Mouse (Mus musculus) thymus, adult 2 months (tissue): ENCODE results near the gene Rhot1. TPM values are rescaled to one million over a fixed set of nuclear protein-coding genes. Genes with fewer than 3 reads are reported as not detected.

ENCODE experiments used
- DNase-seq: peaks from one replicate; pipeline ENCODE4 v3.0.0; 2021
- H3K27ac ChIP-seq: fragments of 200-500 bp; 2 replicates; pipeline ENCODE4 v1.5.1; 2012; ENCODE audit warnings: low read length, control low read depth; ENCODE audit not compliant: control insufficient read depth, insufficient read depth
- H3K27me3 ChIP-seq: fragments of 200-500 bp; 2 replicates; pipeline ENCODE4 v1.6.1; 2012; ENCODE audit warnings: mild to moderate bottlenecking, low read length, moderate library complexity, mixed read lengths; ENCODE audit not compliant: control insufficient read depth, insufficient read depth
- H3K36me3 ChIP-seq: fragments of 200-500 bp; 2 replicates; pipeline ENCODE4 v1.6.1; 2012; ENCODE audit warnings: mild to moderate bottlenecking, low read length, moderate library complexity; ENCODE audit not compliant: control insufficient read depth, insufficient read depth
- H3K4me1 ChIP-seq: fragments of 200-500 bp; replicated peaks from 2 replicates; pipeline ENCODE4 v1.6.1; 2012; ENCODE audit warnings: low read length; ENCODE audit not compliant: control insufficient read depth, insufficient read depth
- H3K4me3 ChIP-seq: fragments of 200-500 bp; 2 replicates; pipeline ENCODE4 v1.5.1; 2012; ENCODE audit warnings: mild to moderate bottlenecking, low read length, control low read depth, moderate library complexity; ENCODE audit not compliant: control insufficient read depth, insufficient read depth
- CTCF ChIP-seq: fragments of 200-500 bp; IDR thresholded peaks from 2 replicates; pipeline ENCODE4 v1.5.1; 2012; ENCODE audit warnings: mild to moderate bottlenecking, control low read depth, low read length, moderate library complexity, borderline replicate concordance; ENCODE audit not compliant: control insufficient read depth, poor library complexity, insufficient read depth; ENCODE audit errors: extremely low read depth
- POLR2A ChIP-seq: fragments of 200-500 bp; IDR thresholded peaks from 2 replicates; pipeline ENCODE4 v1.6.1; 2012; ENCODE audit warnings: mild to moderate bottlenecking, low read length, control low read depth, moderate library complexity; ENCODE audit not compliant: control insufficient read depth, poor library complexity, insufficient read depth; ENCODE audit errors: extremely low read depth
- WGBS: fragments of 180-500 bp; shearing (Covaris S2); methylation state at CpG from one replicate; pipeline ENCODE4 v1.1.7; 2018; 5-methylcytosine and 5-hydroxymethylcytosine counted together
- polyA plus RNA-seq: library from polyadenylated mRNA; depleted of rRNA; stranded (reverse); fragments of >200 nt; gene quantifications from 2 replicates; pipeline ENCODE4 v1.2.3, GENCODE M21; 2012

Gene Rhot1
- polyA plus RNA-seq, 1 experiment, result 13.7 TPM

GRCm38 (mm10) chr11:80193827-80194226 lies 15.0 kb upstream of the Rhot1 start:
- no peak overlapping the region for H3K27ac ChIP-seq
- TF ChIP-seq POLR2A, result no peak
- no peak for TF ChIP-seq CTCF
- H3K27me3 ChIP-seq, result no peaks in the 10 kb centered on the region
- H3K36me3 ChIP-seq, result no peaks in the 10 kb centered on the region
- no peaks in the 10 kb centered on the region for H3K4me1 ChIP-seq
- no peak overlapping the region for H3K4me3 ChIP-seq
- DNase-seq, result no peak
- WGBS, result 96% methylated on average over 4 of the region's 4 CpGs

DNA sequence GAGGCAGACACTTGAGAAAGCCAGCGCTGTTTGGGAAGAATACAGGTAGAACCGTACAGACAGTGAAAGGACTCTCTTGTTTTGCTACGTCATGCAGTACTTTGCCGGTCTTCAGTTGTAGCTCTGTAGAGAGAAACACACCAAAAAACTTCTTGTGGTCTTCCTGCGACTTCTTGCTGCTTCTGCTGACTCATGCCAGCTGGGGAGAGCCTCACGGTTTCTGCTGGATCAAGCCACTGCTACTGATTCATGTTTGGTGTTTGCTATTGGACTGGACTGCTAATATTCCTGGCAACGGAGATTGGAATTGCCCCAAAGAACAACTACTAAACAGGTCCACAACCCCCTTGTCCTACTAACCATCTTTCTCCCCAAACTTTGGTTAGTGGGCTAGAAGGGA lies 12.5 kb upstream of the Rhot1 start:
- WGBS, result 81% methylated on average over 7 of the region's 7 CpGs
- Histone ChIP-seq H3K4me1 (no peaks in the 10 kb centered on the region), H3K27ac (no peak overlapping the region), H3K36me3 (no peaks in the 10 kb centered on the region), H3K27me3 (no peaks in the 10 kb centered on the region), H3K4me3 (no peak overlapping the region)
- TF ChIP-seq CTCF (no peak), POLR2A (no peak)
- DNase-seq, result no peak

DNA sequence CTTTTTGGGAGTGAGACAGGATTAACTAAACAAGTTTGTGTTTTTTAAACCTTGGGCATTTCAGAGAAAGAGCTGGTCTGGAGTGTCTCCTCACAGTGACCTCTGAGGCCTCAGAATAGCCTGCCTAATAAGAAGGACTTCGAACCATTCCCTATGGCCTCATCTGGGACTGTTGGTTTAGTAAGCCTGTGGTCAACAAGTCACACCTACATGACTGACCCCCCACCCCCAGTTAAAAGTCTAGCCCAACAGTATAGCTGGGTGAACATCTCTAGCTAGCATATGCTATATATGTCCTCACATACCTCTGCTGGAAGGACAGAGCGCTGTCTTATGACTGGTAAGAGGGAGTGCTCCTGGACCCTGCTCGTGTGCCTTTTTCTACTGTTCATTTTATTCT lies 9.5 kb upstream of the Rhot1 start:
- 93% methylated on average over 3 of the region's 3 CpGs for WGBS
- Histone ChIP-seq H3K4me3 (no peak overlapping the region), H3K27ac (no peak overlapping the region), H3K36me3 (no peaks in the 10 kb centered on the region), H3K4me1 (no peaks in the 10 kb centered on the region), H3K27me3 (no peaks in the 10 kb centered on the region)
- TF ChIP-seq POLR2A (no peak), CTCF (no peak)
- DNase-seq, result no peak

GRCm38 (mm10) chr11:80199773-80200172 lies 9.0 kb upstream of the Rhot1 start:
- Histone ChIP-seq H3K4me1 (no peaks in the 10 kb centered on the region), H3K27me3 (no peaks in the 10 kb centered on the region), H3K36me3 (no peaks in the 10 kb centered on the region), H3K4me3 (no peak overlapping the region), H3K27ac (no peak overlapping the region)
- 97% methylated on average over 2 of the region's 2 CpGs for WGBS
- DNase-seq, result no peak
- no peak for TF ChIP-seq CTCF
- TF ChIP-seq POLR2A, result no peak

- TF ChIP-seq CTCF (no peak), POLR2A (no peak)
- Histone ChIP-seq H3K27me3 (no peaks in the 10 kb centered on the region), H3K36me3 (no peaks in the 10 kb centered on the region), H3K27ac (no peak overlapping the region), H3K4me1 (no peaks in the 10 kb centered on the region), H3K4me3 (no peak overlapping the region)
- peak; percentile 22 for DNase-seq
- WGBS, result 85% methylated on average over 1 of the region's 1 CpGs
These were observed 8.5 kb upstream of the Rhot1 start for GRCm38 (mm10) chr11:80200326-80200725.

GRCm38 (mm10) chr11:80202296-80202695 lies 6.5 kb upstream of the Rhot1 start:
- H3K27me3 ChIP-seq, result no peaks in the 10 kb centered on the region
- H3K27ac ChIP-seq, result no peak overlapping the region
- no peak for TF ChIP-seq POLR2A
- WGBS, result 89% methylated on average over 6 of the region's 6 CpGs
- DNase-seq, result no peak
- H3K4me1 ChIP-seq, result no peaks in the 10 kb centered on the region
- no peaks in the 10 kb centered on the region for H3K36me3 ChIP-seq
- H3K4me3 ChIP-seq, result no peak overlapping the region

DNA sequence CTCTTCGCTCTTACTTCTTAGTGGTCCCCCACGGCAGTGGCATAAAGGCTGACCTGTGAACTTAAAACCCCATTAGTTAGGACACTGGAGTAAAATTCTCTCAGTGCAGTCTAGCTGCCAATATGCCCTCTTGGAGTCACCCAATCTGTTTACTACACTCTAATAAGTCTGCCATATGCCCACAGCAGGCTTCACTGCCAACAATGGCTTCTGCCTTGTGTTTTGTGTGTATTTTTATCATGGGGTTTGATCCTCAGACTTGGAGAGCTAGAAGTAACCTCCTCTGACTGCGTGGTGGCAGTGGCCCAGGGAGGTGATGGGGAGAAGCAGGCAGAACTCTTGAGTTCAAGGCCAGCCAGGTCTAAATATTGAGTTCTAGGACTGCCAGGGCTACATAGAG lies 4.8 kb upstream of the Rhot1 start:
- no peak overlapping the region for H3K27ac ChIP-seq
- no peak for TF ChIP-seq POLR2A
- no peak for TF ChIP-seq CTCF
- H3K27me3 ChIP-seq, result no peaks in the 10 kb centered on the region
- no peak overlapping the region for H3K4me3 ChIP-seq
- 96% methylated on average over 3 of the region's 3 CpGs for WGBS
- H3K36me3 ChIP-seq, result no peaks in the 10 kb centered on the region
- no peak for DNase-seq
- H3K4me1 ChIP-seq, result no peaks in the 10 kb centered on the region
